Mouse (Mus musculus): ENCODE results near the gene Ncoa7.

DNA sequence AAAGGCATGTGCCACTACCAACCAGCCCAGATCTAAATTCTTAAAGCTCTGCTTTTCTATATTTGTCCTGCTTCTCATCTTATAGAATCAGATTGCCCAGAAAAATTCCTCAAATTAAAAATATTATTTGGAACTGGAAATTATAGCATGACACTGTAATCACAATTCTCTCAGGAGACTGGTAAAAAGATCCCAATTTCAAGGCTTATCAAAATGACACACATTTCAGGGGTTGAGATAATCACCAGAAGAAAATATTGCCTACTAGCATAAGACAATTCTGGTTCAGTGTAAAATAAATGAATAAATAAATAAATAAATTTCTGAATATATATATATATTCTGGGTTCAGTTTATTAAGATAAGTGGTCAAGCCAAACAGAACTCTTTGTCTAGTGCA lies 193.5 kb downstream of the Ncoa7 start:
- TF ChIP-seq CTCF (IDR thresholded peaks at IDR 0.05; ENCODE audit: extremely low read depth, insufficient read depth, insufficient read length, insufficient replicate concordance): no peak
- TF ChIP-seq POLR2A (IDR thresholded peaks at IDR 0.05; ENCODE audit: low read depth, low read length): no peak

All from spleen, adult 2 months (tissue).